Mouse (Mus musculus) intestine, embryonic 15.5 days (tissue): ENCODE results near the gene Wbp11. TPM values are rescaled to one million over a fixed set of nuclear protein-coding genes. Genes with fewer than 3 reads are reported as not detected.

Source experiments
- ATAC-seq: fragments of 200-750 bp; cut with Nextera tagmentation; 2 replicates; pipeline ENCODE4 v1.8.0; 2017; ENCODE audit warnings: moderate TSS enrichment, moderate library complexity
- H3K27ac ChIP-seq: fragments of 300-500 bp; sonication (generic); 2 replicates; pipeline ENCODE4 v1.5.1; 2015; ENCODE audit warnings: mild to moderate bottlenecking, inconsistent platforms
- H3K27me3 ChIP-seq: fragments of 300-500 bp; sonication (generic); replicated peaks from 2 replicates; pipeline ENCODE4 v1.6.1; 2015; ENCODE audit warnings: inconsistent platforms
- H3K36me3 ChIP-seq: fragments of 300-500 bp; sonication (generic); 2 replicates; pipeline ENCODE4 v1.6.1; 2015; ENCODE audit warnings: inconsistent platforms
- H3K4me1 ChIP-seq: fragments of 300-500 bp; sonication (generic); replicated peaks from 2 replicates; pipeline ENCODE4 v1.6.1; 2015; ENCODE audit warnings: inconsistent platforms
- H3K4me2 ChIP-seq: fragments of 300-500 bp; sonication (generic); replicated peaks from 2 replicates; pipeline ENCODE4 v1.6.1; 2015; ENCODE audit warnings: mild to moderate bottlenecking, inconsistent platforms
- H3K4me3 ChIP-seq: fragments of 300-500 bp; sonication (generic); replicated peaks from 2 replicates; pipeline ENCODE4 v1.5.1; 2015; ENCODE audit warnings: inconsistent platforms
- H3K9ac ChIP-seq: fragments of 300-500 bp; sonication (generic); 2 replicates; pipeline ENCODE4 v1.6.1; 2015; ENCODE audit warnings: inconsistent platforms
- H3K9me3 ChIP-seq: fragments of 300-500 bp; sonication (generic); 2 replicates; pipeline ENCODE4 v1.6.1; 2016; ENCODE audit warnings: inconsistent platforms
- WGBS: fragments of 180-500 bp; shearing (Covaris S2); methylation state at CpG from one replicate; pipeline ENCODE4 v1.1.7; 2015; 5-methylcytosine and 5-hydroxymethylcytosine counted together
- polyA plus RNA-seq: library from polyadenylated mRNA; unstranded; fragments of >200 nt; fragmentation: Nextera tagmentation; extraction: Ambion mirVana; gene quantifications from 2 replicates; pipeline ENCODE4 v1.2.1, GENCODE M21; 2015

The Wbp11 gene
- polyA plus RNA-seq, 1 experiment from 2014 or later = 92.7 TPM

- Histone ChIP-seq H3K36me3 (no peaks in the 10 kb centered on the region), H3K9ac (no peak overlapping the region), H3K27ac (no peak overlapping the region), H3K4me2 (no peak overlapping the region), H3K4me3 (no peak overlapping the region), H3K4me1 (peaks cover 8% of the 10 kb centered on the region; the same call in 1 of the 2 replicates), H3K9me3 (no peaks in the 10 kb centered on the region), H3K27me3 (no peaks in the 10 kb centered on the region)
- ATAC-seq = no peak
- WGBS = 43% methylated on average over 1 of the region's 1 CpGs
These were observed 64.1 kb downstream of the Wbp11 start for GRCm38 (mm10) chr6:136763912-136764311.

Other genes with a start within 250 kb of the Wbp11 start
- 16.6 and 20.3 TPM in 2 replicates for gene Plbd1, start 166.3 kb downstream of the Wbp11 start, polyA plus RNA-seq
- gene Gucy2c, start 46.5 kb downstream of the Wbp11 start, polyA plus RNA-seq = 72.4 and 75.1 TPM in 2 replicates
- 0.40 and 0.49 TPM in 2 replicates for gene Hist4h4, start 23.8 kb downstream of the Wbp11 start, polyA plus RNA-seq
- gene H2afj, start 20.0 kb downstream of the Wbp11 start, polyA plus RNA-seq = 199 and 202 TPM in 2 replicates
- gene BC049715, start 607 bp downstream of the Wbp11 start, polyA plus RNA-seq = 0.82 and 1.3 TPM in 2 replicates
- gene Smco3, start 7.2 kb upstream of the Wbp11 start, polyA plus RNA-seq = 2.3 and 3.4 TPM in 2 replicates
- 4.2 and 4.8 TPM in 2 replicates for gene Art4, start 29.5 kb upstream of the Wbp11 start, polyA plus RNA-seq
- 121 and 122 TPM in 2 replicates for gene Mgp, start 47.6 kb upstream of the Wbp11 start, polyA plus RNA-seq
- gene Erp27, start 93.9 kb upstream of the Wbp11 start, polyA plus RNA-seq = 14.6 and 37.0 TPM in 2 replicates
- not detected in 2 replicates for gene Pde6h, start 95.6 kb upstream of the Wbp11 start, polyA plus RNA-seq
- gene Arhgdib, start 113.7 kb upstream of the Wbp11 start, polyA plus RNA-seq = 44.5 and 47.8 TPM in 2 replicates